Mouse (Mus musculus) CH12.LX (cell line): ENCODE results near the gene Rab11fip5.

Experiments used
- BHLHE40 ChIP-seq: IDR thresholded peaks from 2 replicates; pipeline ENCODE4 v1.6.1; 2011; ENCODE audit warnings: mild to moderate bottlenecking, low read depth, low read length, improper control_type of control experiment
- CTCF ChIP-seq, 2 experiments: IDR thresholded peaks in 1 of 2; conservative IDR thresholded peaks in 1 of 2; 2 replicates each; pipeline ENCODE4 v1.5.1; 2011 to 2012; ENCODE audit warnings: low read depth in 2 of 2, low read length in 2 of 2, improper control_type of control experiment in 1 of 2, inconsistent platforms in 1 of 2, mild to moderate bottlenecking in 1 of 2, moderate library complexity in 1 of 2
- HCFC1 ChIP-seq: IDR thresholded peaks from 2 replicates; pipeline ENCODE4 v1.6.1; 2012; ENCODE audit warnings: low read depth, mild to moderate bottlenecking, inconsistent platforms, low read length, improper control_type of control experiment
- IRF4 ChIP-seq: IDR thresholded peaks from 2 replicates; pipeline ENCODE4 v1.6.1; 2014; ENCODE audit warnings: low read depth, mild to moderate bottlenecking, inconsistent platforms, low read length, improper control_type of control experiment
- MAX ChIP-seq: IDR thresholded peaks from 2 replicates; pipeline ENCODE4 v1.6.1; 2011; ENCODE audit warnings: low read length, improper control_type of control experiment
- MXI1 ChIP-seq: IDR thresholded peaks from 2 replicates; pipeline ENCODE4 v1.6.1; 2011; ENCODE audit warnings: mild to moderate bottlenecking, low read depth, low read length, improper control_type of control experiment
- MYC ChIP-seq: IDR thresholded peaks from 2 replicates; pipeline ENCODE4 v1.6.1; 2011; ENCODE audit warnings: low read depth, mild to moderate bottlenecking, improper control_type of control experiment, low read length
- NRF1 ChIP-seq: IDR thresholded peaks from 2 replicates; pipeline ENCODE4 v1.6.1; 2014; ENCODE audit warnings: low read depth, mild to moderate bottlenecking, inconsistent platforms, low read length, improper control_type of control experiment, moderate library complexity
- POLR2A ChIP-seq: IDR thresholded peaks from 2 replicates; pipeline ENCODE4 v1.6.1; 2011; ENCODE audit warnings: low read depth, mild to moderate bottlenecking, improper control_type of control experiment, low read length
- TCF12 ChIP-seq: IDR thresholded peaks from 2 replicates; pipeline ENCODE4 v1.6.1; 2014; ENCODE audit warnings: low read depth, mild to moderate bottlenecking, inconsistent platforms, low read length, improper control_type of control experiment
- ZC3H11A ChIP-seq: IDR thresholded peaks from 2 replicates; pipeline ENCODE4 v1.6.1; 2012; ENCODE audit warnings: low read depth, mild to moderate bottlenecking, inconsistent platforms, low read length, improper control_type of control experiment
- ZKSCAN1 ChIP-seq: IDR thresholded peaks from 2 replicates; pipeline ENCODE4 v1.6.1; 2012; ENCODE audit warnings: low read depth, inconsistent platforms, low read length, improper control_type of control experiment, borderline replicate concordance
- ZMIZ1 ChIP-seq: IDR thresholded peaks from 2 replicates; pipeline ENCODE4 v1.6.1; 2012; ENCODE audit warnings: low read depth, mild to moderate bottlenecking, inconsistent platforms, low read length, improper control_type of control experiment

- no peak for TF ChIP-seq ZMIZ1
- no peak for TF ChIP-seq MYC
- TF ChIP-seq IRF4: no peak
- no peak for TF ChIP-seq MAX
- TF ChIP-seq ZC3H11A: no peak
- TF ChIP-seq POLR2A: no peak
- peak; percentile 29 to 65; a peak in 2 of 4 replicates for TF ChIP-seq CTCF (conservative IDR thresholded peaks at IDR 0.05 in 1 of 2, IDR thresholded peaks at IDR 0.05 in 1 of 2; ENCODE audit: low read depth in 2 of 2, low read length in 2 of 2)
- TF ChIP-seq ZKSCAN1: no peak
- TF ChIP-seq TCF12: no peak
- no peak for TF ChIP-seq BHLHE40
- no peak for TF ChIP-seq MXI1
- no peak for TF ChIP-seq NRF1
- TF ChIP-seq HCFC1: no peak
These were observed 5.9 kb upstream of the Rab11fip5 start for GRCm38 (mm10) chr6:85380201-85380900.
